Mouse (Mus musculus) embryo, embryonic 10 days (tissue): ENCODE measurements around the gene Cd9.

Experiments used
- DNase-seq: peaks from one replicate; pipeline ENCODE4 v3.0.0-alpha.2; 2015; ENCODE audit warnings: low spot score

Cd9 gene

GRCm38 (mm10) chr6:125494092-125494871, at the start of gene Cd9:
Gene Cd9, minus strand, starts transcription at chr6:125494791.
- DNase-seq = peak; percentile 82

- DNase-seq = no peak
These were observed 46.7 kb upstream of the Cd9 start for GRCm38 (mm10) chr6:125541296-125541695.

- DNase-seq = no peak
These were observed 46.2 kb upstream of the Cd9 start for GRCm38 (mm10) chr6:125540826-125541225.

GRCm38 (mm10) chr6:125540199-125540598, 45.6 kb upstream of the Cd9 start:
- no peak for DNase-seq

- no peak for DNase-seq
These were observed 44.8 kb upstream of the Cd9 start for GRCm38 (mm10) chr6:125539423-125539822.

GRCm38 (mm10) chr6:125538469-125538868, 43.9 kb upstream of the Cd9 start:
- no peak for DNase-seq

GRCm38 (mm10) chr6:125534990-125535389, 40.4 kb upstream of the Cd9 start:
- no peak for DNase-seq

GRCm38 (mm10) chr6:125533104-125533650, 38.6 kb upstream of the Cd9 start:
- no peak for DNase-seq

GRCm38 (mm10) chr6:125529479-125529878, 34.9 kb upstream of the Cd9 start:
- no peak for DNase-seq

GRCm38 (mm10) chr6:125528614-125529200, 34.1 kb upstream of the Cd9 start:
- no peak for DNase-seq

- no peak for DNase-seq
These were observed 31.5 kb upstream of the Cd9 start for GRCm38 (mm10) chr6:125526066-125526465.

- DNase-seq = no peak
These were observed 29.4 kb upstream of the Cd9 start for GRCm38 (mm10) chr6:125524027-125524426.

- no peak for DNase-seq
These were observed 27.1 kb upstream of the Cd9 start for GRCm38 (mm10) chr6:125521558-125522193.

- no peak for DNase-seq
These were observed 21.1 kb upstream of the Cd9 start for GRCm38 (mm10) chr6:125515503-125516315.

- no peak for DNase-seq
These were observed 18.5 kb upstream of the Cd9 start for GRCm38 (mm10) chr6:125512950-125513596.

- no peak for DNase-seq
These were observed 16.6 kb upstream of the Cd9 start for GRCm38 (mm10) chr6:125511196-125511595.

- DNase-seq = no peak
These were observed 16.1 kb upstream of the Cd9 start for GRCm38 (mm10) chr6:125510645-125511044.

- no peak for DNase-seq
These were observed 15.2 kb upstream of the Cd9 start for GRCm38 (mm10) chr6:125509783-125510182.

GRCm38 (mm10) chr6:125506427-125506826, 11.8 kb upstream of the Cd9 start:
- no peak for DNase-seq

GRCm38 (mm10) chr6:125504622-125505355, 10.2 kb upstream of the Cd9 start:
- DNase-seq = no peak
